In genomic region chr16:76324411-76325314, GRCm38 (mm10) we compare ENCODE assay signal across 11 mouse cellular contexts. TPM values are rescaled to one million over a fixed set of nuclear protein-coding genes. Genes with fewer than 3 reads are reported as not detected.
A peak's percentile ranks its signal among the peaks of the same experiment; 100 is the strongest.
DNase-seq lines count a peak whose midpoint lies in the region; ATAC-seq and TF ChIP-seq lines count a peak whose summit lies in the region.
"Had no signal": no experiment of that assay in that cellular context is flagged by ENCODE, and none has a peak within 500 bp of the region (broad histone marks: within the 10 kb centered on the region; RNA-seq: fewer than 3 reads in every experiment).

No protein-coding gene starts in this region.

- H3K4me1 ChIP-seq in lung, embryonic 14.5 days (ENCODE audit: insufficient read depth) = peaks cover 22% of the 10 kb centered on the region
- peaks cover 35% of the 10 kb centered on the region for H3K4me1 ChIP-seq in hindbrain, embryonic 10.5 days (replicated peaks)

- H3K4me3 ChIP-seq in lung, embryonic 14.5 days (ENCODE audit: low read depth, low read length) = no peak overlapping the region
- H3K4me3 ChIP-seq in hindbrain, embryonic 10.5 days = no peak overlapping the region
- H3K4me3 ChIP-seq: lung, embryonic 15.5 days had no signal

- H3K9me3 ChIP-seq in lung, embryonic 14.5 days (ENCODE audit: low read depth, low read length) = no peaks in the 10 kb centered on the region
- no peaks in the 10 kb centered on the region for H3K9me3 ChIP-seq in hindbrain, embryonic 10.5 days
- H3K9me3 ChIP-seq: lung, embryonic 15.5 days had no signal

- H3K9ac ChIP-seq in lung, embryonic 14.5 days = no peak overlapping the region
- H3K9ac ChIP-seq: lung, embryonic 15.5 days had no signal

- peak; percentile 78 for DNase-seq in gastrocnemius, adult 18-20 months (ENCODE audit: low spot score)
- DNase-seq in gastrocnemius, postnatal 4 days (ENCODE audit: low spot score in 2 of 2) = no peak
- peak; percentile 51 for DNase-seq in lung, embryonic 14.5 days
- DNase-seq in lung, postnatal 25 days (ENCODE audit: low spot score) = no peak
- peak; percentile 92 for DNase-seq in skeletal muscle tissue, adult 2 months (ENCODE audit: low read depth, low spot score)
- DNase-seq in hindbrain, embryonic 10.5 days (ENCODE audit: low spot score) = no peak
- DNase-seq in layer of hippocampus, postnatal 36 days = no peak
- DNase-seq: adrenal gland, postnatal 10 days; thymus, postnatal 14 days had no signal

- 68% methylated on average over 3 of the region's 4 CpGs for WGBS in lung, embryonic 14.5 days
- WGBS in hindbrain, embryonic 10.5 days = 81% methylated on average over 3 of the region's 4 CpGs

- no peak for TF ChIP-seq CTCF in lung, embryonic 14.5 days (IDR thresholded peaks at IDR 0.05; ENCODE audit: low read depth)

- no peak overlapping the region for H3K27ac ChIP-seq in lung, embryonic 14.5 days (ENCODE audit: low read depth)
- H3K27ac ChIP-seq in hindbrain, embryonic 10.5 days = no peak overlapping the region
- H3K27ac ChIP-seq: lung, embryonic 15.5 days had no signal

- H3K4me2 ChIP-seq in lung, embryonic 14.5 days = no peak overlapping the region
- H3K4me2 ChIP-seq: lung, embryonic 15.5 days had no signal

- H3K27me3 ChIP-seq in lung, embryonic 14.5 days (ENCODE audit: insufficient read depth, low read length) = no peaks in the 10 kb centered on the region
- H3K27me3 ChIP-seq in hindbrain, embryonic 10.5 days (ENCODE audit: insufficient read depth, poor library complexity, severe bottlenecking) = no peaks in the 10 kb centered on the region
- H3K27me3 ChIP-seq: lung, embryonic 15.5 days had no signal

- no peak for ATAC-seq in lung, embryonic 14.5 days (ENCODE audit: insufficient read depth)
- peak; percentile 31 for ATAC-seq in granulocyte monocyte progenitor cell, adult 5-6 weeks (replicated peaks; ENCODE audit: poor library complexity, severe bottlenecking)

- H3K36me3 ChIP-seq in lung, embryonic 14.5 days (ENCODE audit: insufficient read depth) = peaks cover 12% of the 10 kb centered on the region; the same call in 1 of the 2 replicates
- peaks cover 6% of the 10 kb centered on the region; the same call in 1 of the 2 replicates for H3K36me3 ChIP-seq in hindbrain, embryonic 10.5 days

RNA-seq across cellular contexts. Expression of gene Nrip1, which starts 49.0 kb away (rescaled TPM):
- total RNA-seq in gastrocnemius, adult 18-20 months (2021) = 10 to 100 TPM; 32.8 to 45.6 TPM
- 10 to 100 TPM; 47.0 to 51.5 TPM for total RNA-seq in gastrocnemius, postnatal 4 days (2021)
- 53.1 and 55.2 TPM in 2 replicates for polyA plus RNA-seq in lung, embryonic 14.5 days (2014; fragmentation: Nextera tagmentation; extraction: Ambion mirVana)
- total RNA-seq in granulocyte monocyte progenitor cell, adult 5-6 weeks (2014; fragmentation: Nextera tagmentation) = 20.2 and 21.0 TPM in 2 replicates
- total RNA-seq in granulocyte monocyte progenitor cell, adult 5-6 weeks (2017) = 10.3 and 11.7 TPM in 2 replicates
- polyA plus RNA-seq in hindbrain, embryonic 10.5 days (2016; fragmentation: Nextera tagmentation; extraction: Ambion mirVana) = 34.8 and 46.6 TPM in 2 replicates
- total RNA-seq in layer of hippocampus, postnatal 36 days (2021) = 10 to 100 TPM; 55.6 to 60.4 TPM

Comparison
In these comparisons a context has a peak if more than half of its experiments do, and no peak if none do; other contexts are left out.
1. DNase-seq: peak in gastrocnemius, adult 18-20 months (single experiment), lung, embryonic 14.5 days (single experiment) and skeletal muscle tissue, adult 2 months (single experiment); none in gastrocnemius, postnatal 4 days (0 of 2), lung, postnatal 25 days (single experiment), hindbrain, embryonic 10.5 days (single experiment) and layer of hippocampus, postnatal 36 days (0 of 2).